Mouse (Mus musculus): Measurements from ENCODE around the gene Pcdh15. TPM values are rescaled to one million over a fixed set of nuclear protein-coding genes. Genes with fewer than 3 reads are reported as not detected.

Pcdh15 gene
- total RNA-seq, 2 experiments from 2014 or later = not detected

- ATAC-seq (ENCODE audit: poor library complexity, severe bottlenecking) = no peak
Observed at GRCm38 (mm10) chr10:73788163-73788562, 689.0 kb downstream of the Pcdh15 start.

GRCm38 (mm10) chr10:73805069-73805468 lies 705.9 kb downstream of the Pcdh15 start:
- ATAC-seq (ENCODE audit: poor library complexity, severe bottlenecking) = no peak

GRCm38 (mm10) chr10:73812311-73812710 lies 713.2 kb downstream of the Pcdh15 start:
- ATAC-seq (ENCODE audit: poor library complexity, severe bottlenecking) = no peak

- ATAC-seq (ENCODE audit: poor library complexity, severe bottlenecking) = no peak
Observed at GRCm38 (mm10) chr10:73821657-73822583, 722.8 kb downstream of the Pcdh15 start.

- ATAC-seq (ENCODE audit: poor library complexity, severe bottlenecking) = no peak
Observed at GRCm38 (mm10) chr10:73823214-73823613, 724.1 kb downstream of the Pcdh15 start.

- ATAC-seq (ENCODE audit: poor library complexity, severe bottlenecking) = no peak
Observed at GRCm38 (mm10) chr10:73826354-73826753, 727.2 kb downstream of the Pcdh15 start.

GRCm38 (mm10) chr10:73828781-73829180 lies 729.6 kb downstream of the Pcdh15 start:
- ATAC-seq (ENCODE audit: poor library complexity, severe bottlenecking) = no peak

- ATAC-seq (ENCODE audit: poor library complexity, severe bottlenecking) = no peak
Observed at GRCm38 (mm10) chr10:73844998-73845397, 745.9 kb downstream of the Pcdh15 start.

GRCm38 (mm10) chr10:73862181-73862580 lies 763.0 kb downstream of the Pcdh15 start:
- ATAC-seq (ENCODE audit: poor library complexity, severe bottlenecking) = no peak

GRCm38 (mm10) chr10:73878055-73878728 lies 779.0 kb downstream of the Pcdh15 start:
- ATAC-seq (ENCODE audit: poor library complexity, severe bottlenecking) = no peak

GRCm38 (mm10) chr10:73878729-73879067 lies 779.6 kb downstream of the Pcdh15 start:
- no peak for ATAC-seq (ENCODE audit: poor library complexity, severe bottlenecking)

GRCm38 (mm10) chr10:73887771-73888170 lies 788.6 kb downstream of the Pcdh15 start:
- no peak for ATAC-seq (ENCODE audit: poor library complexity, severe bottlenecking)

- ATAC-seq (ENCODE audit: poor library complexity, severe bottlenecking) = no peak
Observed at GRCm38 (mm10) chr10:73892251-73892650, 793.1 kb downstream of the Pcdh15 start.

GRCm38 (mm10) chr10:73896086-73896607 lies 797.0 kb downstream of the Pcdh15 start:
- ATAC-seq (ENCODE audit: poor library complexity, severe bottlenecking) = no peak

GRCm38 (mm10) chr10:73899165-73899564 lies 800.0 kb downstream of the Pcdh15 start:
- no peak for ATAC-seq (ENCODE audit: poor library complexity, severe bottlenecking)

GRCm38 (mm10) chr10:73907626-73908025 lies 808.5 kb downstream of the Pcdh15 start:
- no peak for ATAC-seq (ENCODE audit: poor library complexity, severe bottlenecking)

GRCm38 (mm10) chr10:73908568-73908967 lies 809.4 kb downstream of the Pcdh15 start:
- ATAC-seq (ENCODE audit: poor library complexity, severe bottlenecking) = no peak

GRCm38 (mm10) chr10:73915170-73915569 lies 816.0 kb downstream of the Pcdh15 start:
- ATAC-seq (ENCODE audit: poor library complexity, severe bottlenecking) = no peak

- ATAC-seq (ENCODE audit: poor library complexity, severe bottlenecking) = no peak
Observed at GRCm38 (mm10) chr10:73921579-73921978, 822.4 kb downstream of the Pcdh15 start.

GRCm38 (mm10) chr10:73928672-73929071 lies 829.5 kb downstream of the Pcdh15 start:
- ATAC-seq (ENCODE audit: poor library complexity, severe bottlenecking) = no peak

- ATAC-seq (ENCODE audit: poor library complexity, severe bottlenecking) = no peak
Observed at GRCm38 (mm10) chr10:73929718-73930117, 830.6 kb downstream of the Pcdh15 start.

- ATAC-seq (ENCODE audit: poor library complexity, severe bottlenecking) = no peak
Observed at GRCm38 (mm10) chr10:73931185-73931584, 832.0 kb downstream of the Pcdh15 start.
